Mouse (Mus musculus): ENCODE data around the gene Xkr8. TPM values are rescaled to one million over a fixed set of nuclear protein-coding genes. Genes with fewer than 3 reads are reported as not detected.
"Not testable (repeated sequence)": the region's sequence is repeated elsewhere in the genome, so short reads cannot be mapped to it uniquely, and the experiment has no call there.

The Xkr8 gene
- total RNA-seq, 2 experiments from 2014 or later, result 3.9 to 4.8 TPM

DNA sequence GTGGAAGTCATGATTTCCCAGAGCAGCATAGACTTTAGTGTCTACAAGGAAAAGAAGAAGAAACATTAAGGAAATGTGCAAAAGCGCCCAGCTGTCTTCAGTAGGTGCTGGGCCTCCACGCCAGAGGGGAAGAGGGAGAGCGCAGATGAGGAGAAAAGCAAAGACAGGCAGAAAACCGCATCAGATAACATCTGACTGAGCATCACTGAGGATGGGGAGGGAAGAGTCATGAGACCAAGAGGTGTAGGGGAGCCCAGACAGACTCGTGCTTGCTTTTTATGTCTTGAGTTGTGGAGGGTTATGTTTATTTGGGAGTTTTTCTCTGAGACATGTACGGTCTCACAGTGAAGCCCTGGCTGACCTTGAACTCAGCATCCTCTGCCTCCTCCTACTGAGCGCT, 9.1 kb upstream of the Xkr8 start:
- no peak for ATAC-seq (replicated peaks; ENCODE audit: poor library complexity)

DNA sequence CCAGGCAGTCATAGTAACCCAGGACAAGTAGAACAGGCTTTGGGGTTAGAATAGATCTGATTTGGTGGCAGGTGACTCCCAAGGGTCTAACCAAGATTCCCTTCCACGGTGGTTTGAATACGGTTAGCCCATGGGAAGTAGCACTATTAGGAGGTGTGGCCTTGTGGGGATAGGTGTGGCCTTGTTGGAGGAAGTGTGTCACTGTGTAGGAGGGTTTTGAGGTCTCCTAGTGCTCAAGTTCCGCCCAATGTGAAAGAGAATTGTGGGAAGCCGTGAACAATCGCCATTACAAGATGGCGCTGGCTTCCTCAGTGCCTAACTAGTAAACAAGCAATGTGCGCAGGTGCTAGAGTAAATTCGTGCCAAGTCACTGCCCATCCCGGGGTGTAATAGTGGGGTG, 4.8 kb upstream of the Xkr8 start:
- ATAC-seq (replicated peaks; ENCODE audit: poor library complexity), result not testable (repeated sequence)

DNA sequence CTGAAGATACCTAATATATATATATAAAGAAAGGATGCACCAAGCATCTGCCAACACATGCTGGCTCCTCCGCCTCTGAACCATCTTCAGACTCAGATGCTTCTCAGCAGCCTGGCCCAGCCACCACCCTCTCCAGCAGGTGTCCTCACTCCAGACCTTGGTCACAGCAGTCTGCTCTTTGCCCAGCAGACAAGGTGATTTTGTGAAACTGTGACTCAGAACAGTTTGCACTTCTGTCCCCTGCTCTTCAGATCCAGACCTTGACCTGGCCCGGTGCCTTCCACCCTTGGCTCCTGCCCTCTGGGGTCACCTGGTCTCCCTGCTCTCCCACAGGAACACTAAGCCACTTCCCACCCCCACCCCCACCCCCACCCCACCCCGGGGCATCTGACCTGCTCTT, 3.5 kb upstream of the Xkr8 start:
- ATAC-seq (replicated peaks; ENCODE audit: poor library complexity), result no peak

DNA sequence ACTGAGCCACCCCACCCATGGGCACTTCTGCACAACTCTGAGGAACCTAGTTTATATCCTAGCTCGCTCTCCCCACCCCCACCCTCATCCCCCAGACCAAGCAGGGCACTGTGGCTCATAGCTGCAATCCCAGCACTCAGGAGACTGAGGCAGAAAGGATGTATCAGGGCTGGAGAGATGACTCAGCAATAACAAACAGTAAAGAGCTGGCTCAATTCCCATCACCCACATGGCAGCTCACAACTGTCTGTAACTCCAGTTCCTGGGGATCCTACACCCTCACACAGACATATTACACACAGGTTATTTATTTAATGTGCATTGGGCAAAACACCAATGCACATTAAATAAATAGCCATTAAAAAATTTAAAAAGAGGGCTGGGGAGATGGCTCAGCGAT, 3.0 kb upstream of the Xkr8 start:
- no peak for ATAC-seq (replicated peaks; ENCODE audit: poor library complexity)

DNA sequence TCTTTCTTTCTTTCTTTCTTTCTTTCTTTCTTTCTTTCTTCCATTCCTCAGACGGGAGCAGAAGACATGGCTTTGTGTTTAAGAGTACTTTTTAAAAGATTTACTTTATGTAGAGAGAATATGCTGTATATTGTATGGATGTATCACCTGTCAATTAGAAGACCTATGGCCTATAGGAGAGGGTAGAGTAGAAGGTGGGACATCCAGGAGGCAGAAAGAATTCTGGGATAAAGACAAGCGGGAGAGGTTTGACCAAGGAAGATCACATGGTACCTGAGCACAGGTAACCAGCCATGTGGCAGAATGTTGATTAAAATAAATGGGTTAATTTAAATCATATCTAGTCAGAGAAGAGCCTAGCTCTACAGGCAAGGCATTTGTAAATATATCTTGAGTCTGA, 2.4 kb upstream of the Xkr8 start:
- ATAC-seq (replicated peaks; ENCODE audit: poor library complexity), result no peak

DNA sequence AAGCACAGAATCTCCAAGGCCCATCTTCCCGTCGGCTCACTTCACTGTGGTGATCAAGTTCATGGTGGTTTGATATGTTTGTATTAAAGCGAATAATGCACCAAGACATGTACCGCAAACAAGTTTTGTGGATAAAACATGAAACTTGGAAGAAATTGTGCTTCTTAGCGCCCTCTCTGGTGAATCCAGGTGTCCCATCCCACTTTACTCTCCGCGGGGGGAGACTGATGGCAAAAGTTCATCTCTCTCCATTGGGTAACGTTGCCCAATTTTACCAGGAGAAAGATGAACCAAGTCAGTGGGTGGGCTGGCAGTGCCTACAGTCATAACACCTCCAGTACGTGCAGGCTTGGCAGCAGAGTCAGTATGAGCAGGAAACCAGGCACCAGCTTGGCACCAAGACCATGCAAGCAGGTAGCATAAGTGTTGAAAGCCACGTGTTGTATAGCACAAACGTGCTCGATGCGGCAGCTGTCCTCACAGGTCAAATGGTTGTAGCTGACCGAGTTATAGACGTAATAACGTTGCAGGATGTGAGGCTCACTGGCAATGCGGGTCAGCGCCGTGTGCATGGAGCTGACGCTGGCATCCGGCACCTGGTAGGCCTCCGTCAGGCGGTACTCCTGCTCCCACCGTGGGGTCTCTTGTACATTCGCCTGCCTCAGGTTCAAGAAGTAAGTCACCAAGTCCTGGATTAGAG, 875 bp upstream of the Xkr8 start:
- ATAC-seq (replicated peaks; ENCODE audit: poor library complexity), result no peak

DNA sequence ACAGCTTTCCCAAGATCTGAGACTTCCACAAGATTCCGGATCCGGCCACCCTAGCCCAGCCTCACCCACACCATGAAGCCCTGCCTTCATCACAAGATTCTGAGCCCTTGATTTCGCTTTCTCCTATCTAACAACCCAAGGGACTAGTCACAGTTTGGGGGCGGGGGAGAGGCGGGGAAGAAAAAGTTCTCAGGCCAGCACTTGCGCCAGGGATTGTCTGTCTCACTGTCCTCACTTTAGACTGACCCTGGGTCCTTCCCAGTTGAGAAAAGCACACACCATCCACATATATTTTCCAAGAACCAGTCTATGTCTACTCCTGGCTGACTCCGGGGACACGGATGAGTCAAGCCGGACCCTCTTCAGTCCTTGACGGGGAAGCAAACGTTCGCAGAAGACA, 730 bp downstream of the Xkr8 start:
- ATAC-seq (replicated peaks; ENCODE audit: poor library complexity), result no peak

DNA sequence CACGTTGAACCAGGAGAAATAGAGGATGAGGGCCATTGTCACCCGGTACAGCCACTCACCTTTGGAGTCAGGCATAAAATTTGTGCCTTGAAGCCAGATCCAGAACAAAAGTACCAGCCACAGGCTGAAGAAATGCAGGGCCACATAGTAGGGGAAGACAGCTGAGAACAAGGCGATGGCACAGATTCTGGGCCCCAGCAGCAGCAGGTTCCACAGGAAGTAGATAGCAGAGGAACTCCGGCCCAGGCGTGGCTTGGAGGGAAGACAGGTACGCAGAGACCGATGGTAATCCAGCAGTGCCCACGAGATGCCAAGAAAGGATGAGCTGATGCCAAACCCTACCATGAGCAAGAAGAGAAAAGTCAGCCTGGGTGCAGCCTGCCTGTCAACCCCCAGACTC, 4.1 kb downstream of the Xkr8 start:
- no peak for ATAC-seq (replicated peaks; ENCODE audit: poor library complexity)

DNA sequence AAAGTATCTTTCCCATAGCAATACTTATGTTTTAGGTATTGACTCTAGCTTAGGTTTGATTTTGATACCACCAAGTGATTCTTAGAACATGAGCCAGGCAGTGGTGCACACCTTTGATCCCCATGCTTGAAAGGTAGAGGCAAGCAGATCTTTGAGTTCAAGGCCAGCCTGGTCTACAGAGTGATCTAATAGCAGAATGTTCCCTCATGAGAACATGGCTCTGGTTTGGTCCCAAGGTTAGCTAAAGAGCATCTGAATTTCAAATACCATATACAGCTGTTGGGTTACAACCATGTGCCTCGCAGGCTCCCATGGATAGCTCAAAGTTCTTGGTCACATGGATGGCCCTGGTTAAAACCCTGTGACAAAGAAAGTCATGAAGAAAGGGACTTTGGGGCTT, 14.1 kb downstream of the Xkr8 start:
- no peak for ATAC-seq (replicated peaks; ENCODE audit: poor library complexity)

DNA sequence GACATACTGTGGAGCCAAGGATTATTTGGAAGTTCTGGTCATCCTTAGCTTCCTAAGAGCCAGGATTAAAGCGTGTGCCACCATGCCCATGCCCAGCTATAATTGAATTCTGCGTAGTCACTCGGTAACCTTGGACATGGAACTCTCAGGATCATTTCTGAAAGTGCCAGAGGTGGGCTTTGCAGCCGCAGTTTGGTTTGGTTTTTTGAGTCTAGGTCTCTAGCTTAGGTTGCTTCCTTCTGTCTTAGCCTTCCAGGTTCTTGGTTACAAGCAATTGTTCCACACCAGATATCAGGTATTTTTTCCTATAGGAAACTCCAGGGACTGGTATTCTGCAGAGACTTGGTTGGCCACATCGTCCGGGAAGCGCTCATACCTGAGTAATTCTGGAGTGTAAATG, 19.2 kb downstream of the Xkr8 start:
- no peak for ATAC-seq (replicated peaks; ENCODE audit: poor library complexity)

DNA sequence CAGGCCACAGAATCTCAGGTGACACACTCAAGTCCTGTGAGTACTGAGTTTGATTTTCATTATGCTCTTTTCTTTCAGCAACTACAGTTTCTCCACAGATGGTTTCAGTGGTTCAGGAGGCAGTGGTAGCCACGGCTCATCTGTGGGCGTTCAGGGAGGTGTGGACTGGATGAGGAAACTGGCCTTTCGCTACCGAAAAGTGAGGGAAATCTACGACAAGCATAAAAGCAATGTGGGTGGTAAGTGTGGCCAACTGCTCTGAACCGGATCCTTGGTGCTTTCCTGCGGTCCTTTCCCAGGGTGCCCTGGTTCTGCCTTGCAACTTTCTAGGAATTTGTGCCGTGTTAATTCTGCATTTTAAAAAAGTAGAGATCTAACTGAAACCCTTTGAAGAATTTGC, 25.5 kb downstream of the Xkr8 start:
- ATAC-seq (replicated peaks; ENCODE audit: poor library complexity), result no peak

DNA sequence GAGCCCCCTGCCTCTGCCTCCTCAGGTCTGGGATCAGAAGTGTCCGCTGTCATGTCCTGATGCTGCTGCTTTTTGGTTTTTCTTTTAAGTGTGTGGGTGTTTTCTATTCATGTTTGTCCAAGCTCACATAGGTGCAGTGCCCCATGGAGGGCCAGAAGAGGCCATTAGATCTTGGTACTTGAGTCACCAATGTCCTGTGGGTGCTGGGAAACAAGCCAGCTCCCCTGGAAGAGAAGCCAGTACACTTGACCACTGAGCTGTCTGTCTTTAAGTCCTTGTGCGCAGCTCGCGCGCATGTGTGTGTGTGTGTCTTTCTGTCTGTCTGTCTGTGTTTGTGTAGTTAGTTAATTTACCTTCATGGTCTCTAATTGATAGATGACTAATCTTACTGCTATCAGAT, 30.3 kb downstream of the Xkr8 start:
- ATAC-seq (replicated peaks; ENCODE audit: poor library complexity), result no peak

DNA sequence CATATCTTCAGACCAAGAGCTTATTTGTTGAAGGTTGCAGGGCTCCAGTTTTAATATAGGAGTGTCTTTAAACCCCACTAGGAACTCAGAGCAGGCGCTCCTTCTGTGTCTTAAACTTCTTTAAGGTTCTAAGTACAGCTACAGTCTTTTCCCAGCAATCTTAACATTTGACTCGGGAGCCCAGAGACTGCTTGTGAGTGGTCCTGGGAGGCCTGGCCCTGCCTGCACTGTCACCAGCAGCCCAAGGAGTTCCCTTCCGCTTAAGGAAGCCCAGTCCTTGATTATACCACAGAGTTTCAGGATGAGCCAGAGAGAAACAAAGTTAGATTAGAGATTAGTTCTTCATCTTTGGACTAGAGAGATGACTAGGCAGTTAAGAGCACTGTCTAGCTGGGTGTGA, 39.0 kb downstream of the Xkr8 start:
- no peak for ATAC-seq (replicated peaks; ENCODE audit: poor library complexity)

DNA sequence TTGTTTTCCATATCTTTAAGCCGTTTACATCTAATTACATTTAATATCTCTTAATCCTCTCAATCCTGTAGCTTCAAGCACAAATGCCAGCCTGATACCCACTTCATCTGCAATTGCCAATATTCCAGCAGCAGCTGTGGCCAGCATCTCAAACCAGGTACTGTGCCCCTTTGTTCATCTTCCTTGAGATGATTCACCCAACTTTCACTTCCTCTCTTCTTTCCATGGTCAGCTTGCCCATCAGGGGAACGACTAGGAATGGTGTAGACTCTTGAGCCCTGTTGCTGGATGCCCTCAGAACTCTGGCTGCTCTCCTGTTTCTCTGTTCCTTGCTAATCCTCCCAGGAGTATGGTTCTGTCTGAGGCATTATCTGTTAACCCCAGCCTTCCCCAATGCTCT, 42.7 kb downstream of the Xkr8 start:
- no peak for ATAC-seq (replicated peaks; ENCODE audit: poor library complexity)

DNA sequence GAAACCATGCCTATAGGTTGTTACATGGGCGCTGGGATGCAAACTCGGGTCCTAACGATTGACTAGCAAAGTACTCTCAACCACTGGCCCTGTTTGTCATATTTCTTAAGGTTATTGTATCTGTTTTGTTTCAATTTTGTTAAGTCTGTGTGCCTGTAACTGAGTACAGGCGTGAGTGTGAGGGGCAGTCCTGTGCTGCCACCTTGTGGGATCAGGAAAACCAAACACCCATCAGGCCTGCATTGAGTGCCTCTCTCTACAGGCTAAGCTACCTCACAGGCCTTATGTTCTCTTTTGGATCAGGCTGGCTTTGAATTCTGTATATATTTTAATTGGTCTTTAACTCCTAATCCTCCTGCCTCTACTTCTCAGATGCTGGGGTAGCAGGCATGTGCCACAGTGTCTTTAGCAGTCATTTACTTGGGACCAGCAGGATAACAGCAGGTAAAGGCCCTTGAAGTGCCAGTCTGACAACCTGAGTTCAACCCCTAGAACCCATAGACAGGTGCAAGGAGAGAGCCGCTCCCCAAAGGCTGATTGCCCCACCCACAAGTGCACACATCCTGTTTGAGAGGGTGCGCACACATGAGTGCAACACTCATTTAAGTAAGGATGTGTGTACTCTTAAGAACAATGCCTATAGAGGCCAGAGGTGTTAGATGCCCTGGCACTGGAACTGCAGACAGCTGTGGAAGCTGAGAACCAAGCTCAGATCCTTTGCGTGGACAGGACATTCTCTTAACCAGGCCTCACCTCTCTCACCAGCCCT, 55.4 kb downstream of the Xkr8 start:
- ATAC-seq (replicated peaks; ENCODE audit: poor library complexity), result peak; percentile 86

Other genes starting within 250 kb of the Xkr8 start
- gene Sesn2, start 222.0 kb downstream of the Xkr8 start, total RNA-seq (2015), result 2.4 and 3.4 TPM in 2 replicates
- 2.6 and 3.0 TPM in 2 replicates for gene Sesn2, start 222.0 kb downstream of the Xkr8 start, total RNA-seq (2017)
- 678 and 715 TPM in 2 replicates for gene Atpif1, start 198.9 kb downstream of the Xkr8 start, total RNA-seq (2015)
- gene Atpif1, start 198.9 kb downstream of the Xkr8 start, total RNA-seq (2017), result 1,407 and 1,519 TPM in 2 replicates
- gene Dnajc8, start 197.0 kb downstream of the Xkr8 start, total RNA-seq (2015), result 134 and 147 TPM in 2 replicates
- 416 and 463 TPM in 2 replicates for gene Dnajc8, start 197.0 kb downstream of the Xkr8 start, total RNA-seq (2017)
- gene Ptafr, start 168.5 kb downstream of the Xkr8 start, total RNA-seq (2015), result 1.1 and 1.3 TPM in 2 replicates
- 2.5 and 2.9 TPM in 2 replicates for gene Ptafr, start 168.5 kb downstream of the Xkr8 start, total RNA-seq (2017)
- 55.0 and 58.2 TPM in 2 replicates for gene Eya3, start 93.6 kb downstream of the Xkr8 start, total RNA-seq (2015)
- 26.7 and 28.7 TPM in 2 replicates for gene Eya3, start 93.6 kb downstream of the Xkr8 start, total RNA-seq (2017)
- gene Smpdl3b, start 24.7 kb upstream of the Xkr8 start, total RNA-seq (2015), result 0.07 TPM in 1 of 2 replicates, not detected in the other
- 0.33 TPM in 1 of 2 replicates, not detected in the other for gene Smpdl3b, start 24.7 kb upstream of the Xkr8 start, total RNA-seq (2017)
- 62.3 and 65.5 TPM in 2 replicates for gene Rpa2, start 35.8 kb upstream of the Xkr8 start, total RNA-seq (2015)
- 56.2 and 68.4 TPM in 2 replicates for gene Rpa2, start 35.8 kb upstream of the Xkr8 start, total RNA-seq (2017)
- 27.5 and 35.0 TPM in 2 replicates for gene Themis2, start 63.8 kb upstream of the Xkr8 start, total RNA-seq (2015)
- gene Themis2, start 63.8 kb upstream of the Xkr8 start, total RNA-seq (2017), result 18.9 and 23.6 TPM in 2 replicates
- gene Ppp1r8, start 110.6 kb upstream of the Xkr8 start, total RNA-seq (2015), result 36.1 and 42.9 TPM in 2 replicates
- gene Ppp1r8, start 110.6 kb upstream of the Xkr8 start, total RNA-seq (2017), result 62.9 and 71.0 TPM in 2 replicates
- gene Stx12, start 152.0 kb upstream of the Xkr8 start, total RNA-seq (2015), result 34.4 and 36.5 TPM in 2 replicates
- gene Stx12, start 152.0 kb upstream of the Xkr8 start, total RNA-seq (2017), result 31.3 and 33.1 TPM in 2 replicates
- gene Fam76a, start 190.0 kb upstream of the Xkr8 start, total RNA-seq (2015), result 17.9 and 18.0 TPM in 2 replicates
- 31.5 and 42.0 TPM in 2 replicates for gene Fam76a, start 190.0 kb upstream of the Xkr8 start, total RNA-seq (2017)
- gene Fgr, start 241.5 kb upstream of the Xkr8 start, total RNA-seq (2015), result 3.2 and 3.4 TPM in 2 replicates
- gene Fgr, start 241.5 kb upstream of the Xkr8 start, total RNA-seq (2017), result 2.5 and 3.0 TPM in 2 replicates